Mouse (Mus musculus): Measurements from ENCODE around the gene 9830107B12Rik. TPM values are rescaled to one million over a fixed set of nuclear protein-coding genes. Genes with fewer than 3 reads are reported as not detected.
A peak's percentile ranks its signal among the peaks of the same experiment; 100 is the strongest.
"Not testable (repeated sequence)": the region's sequence is repeated elsewhere in the genome, so short reads cannot be mapped to it uniquely, and the experiment has no call there.

9830107B12Rik gene
- not detected for total RNA-seq (2021)
- long read RNA-seq: 0 reads

DNA sequence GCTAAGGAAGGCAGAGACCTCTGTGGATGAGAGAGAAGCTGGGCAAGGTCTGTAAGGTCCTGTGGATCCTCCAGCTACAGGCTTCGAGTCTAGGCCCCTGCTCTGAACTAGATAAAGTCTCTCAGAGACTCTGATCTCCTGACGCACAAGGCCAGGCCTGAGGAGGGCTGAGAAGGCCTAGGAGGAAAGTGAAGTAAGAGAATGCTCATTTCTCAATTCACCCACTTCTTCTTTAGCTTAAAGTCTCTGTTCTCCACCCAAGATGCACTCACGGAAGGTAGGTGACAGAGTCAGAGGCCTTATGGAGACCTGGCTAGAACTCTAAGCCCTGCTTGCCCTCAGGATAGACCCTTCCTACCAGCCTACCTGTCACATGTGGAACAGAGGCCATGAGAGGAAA, at the start of gene 9830107B12Rik:
Gene 9830107B12Rik, minus strand, starts transcription at position 149 of the 400 bp plus-strand sequence.
- DNase-seq (ENCODE audit: low spot score in 2 of 2): no peak

DNA sequence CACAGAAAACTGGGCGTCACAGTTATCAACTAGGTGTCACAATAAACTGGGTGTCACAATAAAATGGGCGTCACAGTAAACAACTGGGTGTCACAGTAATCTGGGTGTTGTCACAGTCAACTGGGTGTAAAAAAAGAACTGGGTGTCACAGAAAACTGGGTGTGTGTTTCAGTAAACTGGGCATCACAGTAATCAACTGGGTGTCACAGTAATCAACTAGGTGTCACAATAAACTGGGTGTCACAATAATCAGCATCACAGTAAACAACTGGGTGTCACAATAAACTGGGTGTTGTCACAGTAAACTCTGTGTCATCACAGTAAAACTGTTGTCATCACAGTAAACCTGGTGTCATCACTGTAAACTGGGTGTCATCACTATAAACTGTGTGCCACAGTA, 46.3 kb upstream of the 9830107B12Rik start:
- no peak for DNase-seq (ENCODE audit: low spot score in 2 of 2)

DNA sequence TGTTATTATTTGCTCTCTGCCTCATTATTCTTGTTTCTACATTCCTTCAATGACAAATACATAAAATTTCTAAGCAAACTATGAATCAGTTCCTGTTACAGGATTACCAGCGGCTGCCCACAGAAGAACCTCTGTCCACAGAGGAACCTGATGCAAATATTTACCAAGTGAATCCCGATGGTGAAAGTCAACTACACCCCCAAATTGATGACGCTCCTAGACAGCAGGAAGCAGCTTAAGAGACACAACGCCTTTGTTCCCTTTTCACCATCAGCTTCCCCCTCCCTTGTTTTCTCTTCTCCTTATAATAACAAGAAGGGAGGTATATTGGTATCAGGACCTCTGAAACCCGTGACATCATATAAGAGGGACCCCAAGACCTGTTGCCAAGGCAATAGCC, 39.2 kb upstream of the 9830107B12Rik start:
- no peak for DNase-seq (ENCODE audit: low spot score in 2 of 2)

DNA sequence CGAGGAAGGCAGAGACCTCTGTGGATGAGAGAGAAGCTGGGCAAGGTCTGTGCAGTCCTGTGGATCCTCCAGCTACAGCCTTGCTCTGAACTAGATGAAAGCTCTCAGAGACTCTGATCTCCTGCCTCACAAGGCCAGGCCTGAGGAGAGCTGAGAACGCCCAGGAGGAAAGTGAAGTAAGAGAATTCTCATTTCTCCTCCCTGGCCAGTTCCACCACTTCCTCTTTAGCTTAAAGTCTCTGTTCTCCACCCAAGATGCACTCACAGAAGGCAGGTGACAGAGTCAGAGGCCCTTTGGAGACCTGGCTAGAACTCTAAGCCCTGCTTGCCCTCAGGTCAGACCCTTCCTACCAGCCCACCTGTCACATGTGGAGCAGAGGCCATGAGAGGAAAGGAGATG, 21.0 kb upstream of the 9830107B12Rik start, which contains the start of gene A530064D06Rik:
Gene A530064D06Rik, minus strand, starts transcription at position 173 of the 400 bp plus-strand sequence.
- not testable (repeated sequence) for DNase-seq (ENCODE audit: low spot score in 2 of 2)

DNA sequence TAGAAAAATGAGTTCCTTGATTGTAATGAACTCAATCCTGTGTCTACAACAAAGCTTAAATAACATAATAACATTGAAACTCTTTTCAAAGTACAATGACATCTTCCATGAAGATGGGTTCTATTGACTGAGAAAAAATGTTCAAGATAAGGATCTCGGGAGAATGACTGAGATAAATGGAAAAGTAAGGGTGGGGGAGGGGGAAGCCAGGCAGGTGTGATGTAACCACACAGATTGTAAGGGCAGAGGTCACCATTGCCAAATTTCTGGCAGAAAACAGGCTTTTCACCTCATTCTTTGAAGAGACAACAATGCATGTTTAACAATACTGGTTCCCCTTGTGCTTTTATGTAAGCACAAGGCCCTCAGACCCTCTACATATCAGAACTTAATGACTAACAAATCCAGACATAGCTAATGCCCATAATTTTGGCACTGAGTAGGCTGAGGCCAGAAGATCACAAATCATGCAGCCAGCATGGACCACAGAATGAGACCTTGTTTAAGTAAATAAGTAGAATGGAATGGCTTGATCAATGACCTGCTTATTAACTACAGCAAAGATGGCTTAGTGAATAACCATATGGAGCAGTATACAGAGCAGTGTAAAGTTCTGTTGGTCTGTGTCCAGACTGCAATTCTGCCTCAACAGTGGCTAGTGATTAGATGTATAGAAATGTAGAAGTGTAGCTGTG, 11.5 kb upstream of the 9830107B12Rik start:
- no peak for DNase-seq (ENCODE audit: low spot score in 2 of 2)

DNA sequence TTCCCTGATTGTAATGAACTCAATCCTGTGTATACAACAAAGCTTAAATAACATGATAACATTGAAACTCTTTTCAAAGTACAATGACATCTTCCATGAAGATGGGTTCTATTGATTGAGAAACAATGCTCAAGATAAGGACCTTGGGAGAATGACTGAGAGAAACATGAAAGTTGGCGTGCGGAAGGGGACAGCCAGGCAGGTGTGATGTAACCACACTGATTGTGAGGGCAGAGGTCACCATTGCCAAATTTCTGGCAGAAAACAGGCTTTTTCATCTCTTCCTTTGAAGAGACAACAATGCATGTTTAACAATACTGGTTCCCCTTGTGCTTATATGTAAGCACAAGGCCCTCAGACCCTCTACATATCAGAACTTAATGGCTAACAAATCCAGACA, 13.3 kb downstream of the 9830107B12Rik start:
- DNase-seq (ENCODE audit: low spot score in 2 of 2): no peak

DNA sequence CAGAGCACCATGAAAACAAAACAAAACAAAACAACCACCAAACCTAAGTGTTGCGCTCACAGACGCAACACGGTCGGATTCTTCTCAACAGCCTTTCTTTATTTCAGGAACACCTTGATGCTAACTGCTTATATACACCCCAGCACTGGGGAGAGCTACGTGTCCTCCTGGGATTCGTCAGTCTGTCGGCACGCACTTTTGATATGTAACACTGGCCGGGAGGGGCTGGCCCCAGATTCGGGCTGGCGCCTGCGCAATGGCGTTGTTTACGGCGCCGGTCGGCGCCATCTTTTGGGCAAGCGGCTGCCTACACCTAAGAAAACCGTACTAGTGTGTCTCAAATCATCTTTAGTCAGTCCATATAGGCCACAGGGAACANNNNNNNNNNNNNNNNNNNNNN, 25.6 kb downstream of the 9830107B12Rik start:
- DNase-seq (ENCODE audit: low spot score in 2 of 2): no peak

DNA sequence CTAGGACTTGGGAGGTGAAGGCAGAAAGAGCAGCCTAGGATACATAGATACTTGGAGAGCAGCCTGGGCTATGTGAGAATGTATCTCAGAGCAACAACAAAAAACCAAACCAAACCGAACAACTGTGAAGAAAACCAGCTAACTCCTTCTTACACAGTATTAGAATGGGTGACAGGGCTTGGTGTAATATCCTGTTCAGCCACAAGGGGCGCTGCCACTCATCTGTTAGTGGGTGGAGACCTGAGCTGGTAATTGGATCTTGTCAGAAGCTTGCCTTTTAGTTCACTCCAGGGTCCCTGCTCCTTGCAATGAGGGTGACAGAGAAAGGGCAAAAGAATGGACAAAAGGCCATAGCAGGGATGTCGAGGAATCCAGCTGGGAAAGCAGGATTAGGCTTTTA, 26.4 kb downstream of the 9830107B12Rik start:
- peak; percentile 50 to 77 for DNase-seq (ENCODE audit: low spot score in 2 of 2)

DNA sequence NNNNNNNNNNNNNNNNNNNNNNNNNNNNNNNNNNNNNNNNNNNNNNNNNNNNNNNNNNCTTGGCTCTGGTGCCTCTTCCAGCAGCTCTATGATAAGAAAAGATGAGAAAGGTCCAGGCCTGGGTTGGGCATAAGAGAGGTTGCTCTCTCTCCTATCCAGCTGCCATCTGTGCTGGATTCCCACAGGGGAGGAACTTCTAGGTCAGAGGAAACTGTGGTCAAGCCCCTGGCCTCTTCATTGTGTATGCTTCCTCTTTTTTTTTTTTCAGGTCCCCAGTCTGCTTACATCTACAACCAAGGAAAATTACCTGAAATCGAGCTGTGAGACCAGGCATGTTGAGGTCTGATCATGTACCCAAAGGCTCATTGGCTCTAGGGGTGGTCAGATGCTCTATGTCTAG, 27.5 kb downstream of the 9830107B12Rik start:
- DNase-seq (ENCODE audit: low spot score in 2 of 2): no peak

DNA sequence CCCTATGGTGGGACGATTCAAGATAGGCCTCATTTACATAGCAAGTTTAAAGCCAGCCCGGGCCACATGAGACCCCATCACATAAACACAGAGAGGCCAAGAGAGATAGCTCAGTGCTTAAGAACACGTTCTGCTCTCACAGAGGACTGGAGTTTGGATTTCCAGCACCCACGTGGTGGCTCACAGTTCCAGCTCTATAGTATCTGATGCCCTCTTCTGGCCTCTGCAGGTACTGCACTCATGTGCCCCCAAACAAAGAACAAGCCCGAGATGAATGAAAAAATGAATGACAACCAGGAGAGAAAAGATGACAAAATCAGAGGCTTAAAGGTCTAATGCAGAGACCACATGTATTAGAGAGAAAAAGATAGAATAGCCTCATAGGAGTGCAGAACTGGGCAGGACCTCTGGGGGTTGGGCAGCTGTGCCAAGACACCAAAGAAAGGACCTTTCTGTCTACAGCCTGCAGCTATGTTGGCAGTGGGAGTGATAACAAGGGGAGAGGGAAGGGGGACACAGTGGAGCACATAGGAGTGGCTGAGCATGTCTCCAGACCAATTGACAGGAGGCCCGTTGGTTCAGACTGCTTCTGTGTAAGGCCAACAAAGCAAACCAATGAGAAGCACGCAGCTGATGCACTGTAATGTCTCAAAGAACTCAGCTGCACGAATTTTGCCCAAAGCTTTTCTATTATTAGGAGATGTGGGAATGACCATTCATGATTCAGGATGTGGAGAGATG, 35.4 kb downstream of the 9830107B12Rik start:
- peak in 1 of 2 experiments; percentile 35 for DNase-seq (ENCODE audit: low spot score in 2 of 2)

DNA sequence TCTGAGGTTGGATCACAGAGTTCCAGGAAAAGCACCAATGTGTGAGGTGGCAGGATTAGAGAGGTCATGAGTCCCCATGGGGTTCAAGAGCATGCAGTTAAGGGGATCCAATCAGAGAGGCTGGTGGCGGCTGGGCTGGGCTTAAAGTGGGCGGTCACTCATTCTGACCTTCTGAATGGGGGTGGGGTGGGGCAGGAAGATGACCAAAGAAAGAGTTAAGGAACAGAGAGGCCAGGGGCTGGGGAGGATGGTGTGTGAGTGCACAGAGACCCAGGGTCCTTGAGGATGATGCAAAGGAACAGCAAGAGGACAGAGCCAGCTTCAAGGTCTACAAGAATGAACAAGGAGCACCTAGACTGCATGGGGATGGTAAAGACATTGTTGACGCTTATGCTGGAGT, 37.5 kb downstream of the 9830107B12Rik start:
- DNase-seq (ENCODE audit: low spot score in 2 of 2): no peak

DNA sequence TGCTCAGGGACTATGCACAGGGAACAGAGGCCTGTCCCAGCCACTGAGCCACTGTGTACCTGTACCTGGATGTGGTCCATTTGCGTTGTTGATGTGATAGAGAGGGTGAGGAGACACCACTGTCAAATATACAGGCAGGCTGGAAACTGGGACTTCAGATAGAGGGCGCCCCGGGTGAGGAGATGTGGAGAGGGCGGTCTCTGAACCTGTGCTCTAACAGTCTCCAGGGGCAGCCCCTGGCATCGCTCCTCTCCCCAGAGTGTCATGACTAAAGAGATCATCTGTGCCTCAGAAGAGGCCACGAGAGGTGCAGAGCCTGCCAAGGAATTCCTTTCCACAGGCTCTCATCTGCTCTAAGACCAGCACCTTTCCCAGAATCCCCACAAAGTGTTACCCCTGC, 38.2 kb downstream of the 9830107B12Rik start:
- no peak for DNase-seq (ENCODE audit: low spot score in 2 of 2)

DNA sequence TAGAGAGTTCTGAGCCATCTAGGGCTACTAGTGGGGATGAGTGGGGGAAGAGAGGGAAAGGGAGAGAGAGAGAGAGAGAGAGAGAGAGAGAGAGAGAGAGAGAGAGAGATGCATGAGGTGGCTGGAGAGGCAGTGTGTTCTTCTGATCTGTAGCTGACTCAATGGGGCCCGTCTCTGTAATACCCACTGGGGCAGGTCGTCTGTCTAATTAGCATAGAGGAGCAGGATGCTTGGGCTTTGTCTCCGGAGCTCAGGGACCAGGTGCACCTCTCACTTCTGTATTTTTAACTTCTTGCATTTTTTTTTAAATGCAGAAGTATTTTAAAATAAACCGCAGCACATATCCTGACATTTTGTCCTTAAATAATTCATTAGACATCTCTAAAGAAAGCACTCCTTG, 38.7 kb downstream of the 9830107B12Rik start:
- DNase-seq (ENCODE audit: low spot score in 2 of 2): no peak

DNA sequence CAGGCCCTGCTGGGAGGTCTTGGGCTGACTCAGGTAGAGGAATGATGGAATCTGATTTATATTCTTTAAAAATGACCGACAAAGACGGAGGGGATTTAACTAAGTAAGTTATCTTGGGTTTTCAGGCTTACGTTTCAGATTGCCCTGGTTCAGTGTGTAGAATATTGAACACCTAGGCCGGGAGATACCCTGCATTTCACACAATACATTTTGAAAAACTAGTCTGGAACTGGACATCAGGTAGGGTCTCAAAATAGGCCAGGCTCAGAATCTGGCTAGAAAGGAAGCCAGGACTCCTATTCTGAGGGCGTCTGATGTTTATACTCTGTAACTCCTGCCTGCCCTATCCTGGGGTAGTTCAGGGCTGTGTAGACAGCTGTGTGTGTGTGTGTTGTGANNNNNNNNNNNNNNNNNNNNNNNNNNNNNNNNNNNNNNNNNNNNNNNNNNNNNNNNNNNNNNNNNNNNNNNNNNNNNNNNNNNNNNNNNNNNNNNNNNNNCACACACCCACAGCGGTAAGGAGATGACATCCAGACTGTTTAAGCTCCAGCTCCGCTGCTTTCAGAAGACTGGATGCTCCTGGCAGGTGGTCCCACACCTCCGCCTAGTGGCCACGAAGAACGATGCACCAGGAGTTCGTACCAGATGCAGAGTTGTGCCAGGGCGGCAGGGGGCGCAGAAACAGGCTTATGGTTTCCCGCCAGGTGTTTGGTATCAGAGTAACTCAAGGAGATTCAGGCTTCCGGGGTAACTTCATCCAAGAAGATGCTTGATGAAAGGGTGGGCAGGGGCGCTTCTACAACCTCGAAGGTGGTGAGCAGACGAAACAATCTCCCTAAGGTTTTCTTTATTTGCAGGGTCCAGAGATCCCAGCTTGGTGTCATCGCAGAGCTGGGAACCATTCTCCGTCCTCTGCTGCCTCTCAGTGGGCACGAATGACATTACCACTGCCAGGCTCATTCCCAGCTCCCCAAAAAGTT, 45.3 kb downstream of the 9830107B12Rik start:
- peak; percentile 81 to 95 for DNase-seq (ENCODE audit: low spot score in 2 of 2)

DNA sequence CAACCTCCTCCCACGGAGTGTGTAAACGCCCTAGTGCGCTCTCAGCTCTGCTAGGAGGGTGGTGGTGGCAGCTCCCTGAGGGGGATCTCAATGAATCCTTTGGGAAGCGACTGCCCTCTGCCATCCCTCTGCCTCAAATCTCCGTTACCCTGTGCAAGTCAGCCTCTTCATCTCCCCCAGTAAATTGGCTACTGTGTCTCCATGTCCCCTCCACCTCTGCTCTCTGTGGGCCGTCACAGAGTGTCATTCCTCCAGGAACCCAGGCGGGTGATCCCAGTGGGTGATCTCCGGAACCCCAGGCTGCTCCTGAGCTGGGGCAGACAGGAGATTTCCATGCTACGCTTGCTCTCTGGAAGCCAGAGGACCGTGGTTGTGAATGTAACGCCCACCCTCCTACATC, 46.8 kb downstream of the 9830107B12Rik start:
- no peak for DNase-seq (ENCODE audit: low spot score in 2 of 2)

DNA sequence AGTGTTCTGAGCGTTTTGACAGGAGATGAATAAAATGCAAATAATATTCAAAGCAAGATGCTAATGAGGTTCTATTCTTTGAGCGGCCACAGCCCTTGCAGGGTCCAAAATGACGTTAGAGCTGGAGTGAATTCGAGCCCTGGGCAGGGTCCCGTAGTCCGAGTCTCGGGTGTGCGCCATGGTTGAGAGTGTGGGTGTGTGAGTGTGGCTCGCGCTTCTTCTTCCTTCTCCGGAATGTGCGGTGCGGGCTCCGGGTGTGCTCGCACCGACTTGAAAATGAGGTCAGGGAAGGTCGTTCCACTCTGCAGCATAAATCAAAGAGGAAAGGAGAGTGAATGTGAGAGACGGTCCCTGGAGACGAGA, 47.6 kb downstream of the 9830107B12Rik start:
- no peak for DNase-seq (ENCODE audit: low spot score in 2 of 2)

DNA sequence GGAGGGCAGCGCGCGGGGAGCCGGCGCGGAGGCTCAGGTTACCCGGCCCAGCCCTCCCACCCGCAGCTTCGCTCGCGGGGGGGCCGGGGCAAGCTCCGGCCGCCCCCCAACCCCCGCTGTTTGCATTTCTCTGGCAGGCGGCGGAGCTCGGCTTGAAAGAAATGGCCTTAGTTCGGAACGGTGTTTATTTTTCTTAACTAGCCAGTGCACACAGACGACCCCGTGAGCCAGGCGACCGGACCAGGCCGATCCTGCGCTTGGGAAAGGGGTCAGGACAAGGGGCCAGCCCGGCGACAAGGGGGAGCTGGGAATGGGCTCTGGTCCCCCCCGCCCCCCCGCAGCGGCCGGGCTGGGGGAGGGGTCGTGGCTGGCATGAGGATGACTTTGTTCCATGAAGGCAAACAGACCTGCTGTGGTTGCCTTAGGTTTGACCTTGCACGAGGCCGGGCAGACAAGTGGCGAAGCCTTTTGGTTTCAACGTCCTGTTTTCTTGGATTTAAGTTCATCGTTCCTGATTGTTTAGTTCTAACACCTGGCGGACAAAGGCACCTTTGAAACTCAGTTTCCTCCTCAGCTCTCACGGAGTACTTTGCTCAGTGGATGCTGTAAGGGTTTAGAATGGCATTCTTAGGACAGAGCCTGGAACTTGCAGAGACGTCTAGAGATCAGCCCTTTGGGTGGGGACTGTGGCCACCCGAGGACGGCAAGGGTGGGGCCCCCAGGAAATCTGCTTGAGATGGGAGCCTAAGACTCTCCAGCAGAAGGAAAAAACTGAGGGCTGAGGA, 48.1 kb downstream of the 9830107B12Rik start:
- no peak for DNase-seq (ENCODE audit: low spot score in 2 of 2)

DNA sequence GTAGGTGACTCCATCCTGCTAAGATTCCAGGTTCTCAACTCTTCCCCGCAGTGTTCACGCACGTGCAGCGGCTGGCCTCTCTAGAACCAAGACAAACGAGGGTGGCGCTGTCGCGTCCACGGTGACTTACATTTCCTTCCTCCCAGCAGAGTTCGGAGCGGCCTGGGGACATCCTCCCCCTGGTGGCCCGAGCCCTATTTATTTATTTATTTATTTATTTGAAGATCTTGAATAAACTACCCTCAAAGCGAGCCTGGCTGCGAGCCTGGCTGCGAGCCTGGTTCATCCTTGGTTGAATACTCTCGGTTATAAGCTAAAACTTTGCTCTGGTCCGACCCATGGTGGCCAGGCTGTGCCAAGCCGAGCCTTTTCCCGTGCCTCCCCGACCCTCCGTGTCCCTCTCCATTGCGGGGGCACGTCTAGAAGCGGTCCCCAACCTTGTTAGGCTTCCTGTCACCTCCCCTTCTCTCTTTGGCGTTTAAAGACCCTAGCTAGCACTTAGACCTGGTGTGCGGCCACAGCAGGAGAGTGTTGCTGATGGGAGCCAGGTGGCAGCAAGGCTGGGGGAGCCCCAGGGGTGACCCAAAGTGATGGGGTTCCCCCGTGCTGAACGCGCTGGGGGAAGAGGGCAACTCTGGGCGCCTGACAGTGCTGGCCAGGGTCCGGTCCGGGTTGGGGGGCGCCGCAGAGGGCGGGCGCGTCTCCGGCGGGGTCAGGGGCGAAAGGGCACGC, 48.9 kb downstream of the 9830107B12Rik start:
- DNase-seq (ENCODE audit: low spot score in 2 of 2): no peak

DNA sequence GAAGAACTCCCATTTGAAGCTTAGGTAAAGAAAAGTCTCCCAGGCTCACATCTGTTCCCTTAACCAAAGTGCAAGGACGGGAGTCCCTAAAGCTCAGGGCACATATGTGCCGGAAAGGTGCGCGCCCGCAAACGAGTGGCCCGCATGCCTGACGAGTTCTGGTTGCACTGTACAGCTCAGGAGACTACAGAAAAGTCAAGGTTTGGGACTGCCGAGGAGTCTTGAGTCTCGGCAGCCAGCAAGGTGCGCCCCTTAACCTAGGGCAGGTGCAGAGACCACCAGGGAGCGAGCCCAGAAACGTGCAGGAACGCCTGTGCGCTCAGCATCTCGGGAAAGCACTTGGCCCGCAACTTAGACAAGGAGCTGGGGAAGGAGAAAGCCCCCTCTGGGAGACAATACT, 49.7 kb downstream of the 9830107B12Rik start:
- DNase-seq (ENCODE audit: low spot score in 2 of 2): no peak

DNA sequence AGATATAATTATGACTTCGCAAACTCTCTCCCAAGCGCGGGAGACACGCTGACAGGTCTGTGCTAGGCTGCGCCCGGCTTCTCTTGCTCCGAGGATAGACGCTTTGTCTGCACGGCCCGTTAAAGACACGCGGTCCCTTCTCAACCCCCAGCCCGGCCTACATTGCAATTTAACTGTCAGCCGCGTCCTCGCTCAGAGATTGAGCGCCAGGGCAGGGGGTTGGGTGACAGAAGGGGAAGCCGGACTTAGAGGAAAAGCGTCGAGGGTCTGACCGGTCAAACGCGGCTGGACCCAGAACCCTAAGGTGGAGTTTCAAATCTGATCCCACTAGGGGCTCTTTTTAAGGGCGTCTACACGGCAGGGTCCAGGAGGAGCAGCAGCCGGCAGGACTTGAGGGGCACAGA, 50.3 kb downstream of the 9830107B12Rik start:
- no peak for DNase-seq (ENCODE audit: low spot score in 2 of 2)
